Mouse (Mus musculus) heart, adult 11 months (tissue): ENCODE measurements at regions not wholly inside any gene's neighbourhood (a gene's known extent, or its start where the extent isn't known, plus 50 kb on each side); places are given as distances from the start of the nearest gene placed in this dataset.

Experiments used
- DNase-seq: peaks from one replicate; pipeline ENCODE4 v3.0.0; 2022

DNA sequence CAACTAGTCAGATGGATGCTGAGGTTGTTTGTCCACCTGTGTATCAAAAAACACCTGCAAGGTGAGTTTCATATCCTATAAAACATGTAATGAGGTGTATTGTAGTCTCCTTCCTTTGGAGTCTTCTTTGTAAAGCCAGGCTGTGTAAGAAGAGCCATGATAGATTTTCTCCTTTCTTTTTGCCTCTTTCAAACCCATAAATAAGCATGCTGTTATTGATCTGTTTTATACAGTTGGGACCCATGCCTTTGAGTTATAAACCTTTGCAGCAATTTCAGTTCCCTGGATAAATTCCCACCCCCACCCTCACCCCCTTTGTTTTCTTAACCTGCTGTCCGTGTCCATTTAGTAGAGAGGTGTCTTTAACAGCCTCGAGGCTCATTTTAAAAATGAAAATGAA lies 131.0 kb upstream of the Rgs17 start:
- no peak for DNase-seq

DNA sequence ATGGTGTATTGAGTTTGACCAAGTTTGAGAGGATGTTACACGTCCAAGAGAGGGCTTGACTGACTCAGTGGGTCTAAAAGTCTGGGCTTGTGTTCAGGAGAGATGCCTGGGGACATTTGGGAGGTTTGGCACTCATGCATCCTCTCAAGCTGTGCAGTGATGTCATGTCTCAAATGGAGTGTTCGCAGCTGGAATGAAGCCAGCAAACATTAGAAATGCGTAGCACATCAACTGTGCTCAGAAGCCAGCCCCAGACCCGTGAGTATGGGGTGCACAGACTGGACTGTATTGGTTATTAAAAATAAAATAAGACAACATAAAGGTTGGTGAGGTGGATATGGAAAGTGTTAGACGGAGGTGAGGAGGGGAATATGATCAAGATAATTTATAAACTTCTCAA lies 121.2 kb upstream of the Rgs17 start:
- no peak for DNase-seq

DNA sequence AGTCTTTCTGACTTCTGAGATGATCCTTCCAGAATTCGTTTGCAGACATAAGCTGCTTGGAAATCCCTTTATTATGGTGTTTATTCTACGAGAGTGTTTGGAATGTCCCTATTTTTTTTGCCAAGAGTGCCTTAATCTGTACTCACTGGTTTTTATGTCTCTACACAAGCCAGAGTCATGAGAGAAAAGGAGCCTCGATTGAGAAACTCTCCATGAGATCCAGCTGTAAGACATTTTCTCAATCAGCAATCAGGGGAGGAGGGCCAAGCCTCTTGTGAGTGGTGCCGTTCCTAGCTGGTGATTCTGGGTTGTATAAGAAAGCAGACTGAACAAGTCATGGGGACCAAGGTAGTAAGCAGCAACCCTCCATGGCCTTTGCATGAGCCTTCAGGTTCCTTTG lies 117.6 kb upstream of the Rgs17 start:
- peak; percentile 94 for DNase-seq

DNA sequence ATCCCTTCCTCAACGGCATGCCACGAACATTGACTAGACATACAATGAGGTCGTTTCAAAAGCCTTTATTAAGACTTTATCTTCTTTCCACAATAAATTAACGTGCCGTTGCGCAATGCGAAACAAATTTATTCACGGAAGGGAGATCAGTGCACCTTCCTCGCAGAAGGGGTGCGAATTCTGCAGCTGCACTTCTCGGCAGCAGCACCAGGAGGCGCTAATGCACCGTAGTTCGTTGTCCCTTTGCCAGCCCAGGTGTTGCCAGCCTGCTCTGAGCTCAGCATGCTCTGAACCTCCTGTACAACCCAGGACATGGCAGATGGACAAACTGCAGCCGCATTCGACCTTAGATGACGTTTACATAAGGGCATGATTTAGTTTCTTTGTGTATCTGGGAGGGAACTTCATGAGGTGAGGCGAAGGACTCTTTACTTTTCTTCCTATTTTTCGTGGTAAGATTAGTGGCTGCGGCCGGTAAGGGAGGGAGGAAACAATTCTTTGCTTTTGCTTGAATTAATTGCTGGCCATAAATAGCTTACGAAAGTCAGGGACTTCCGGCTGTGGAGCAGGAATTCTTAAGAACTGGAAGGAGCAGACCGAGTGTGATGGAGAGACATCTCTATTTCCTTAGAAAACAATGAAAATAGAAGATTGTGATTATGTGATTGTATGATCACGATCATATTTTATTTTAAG lies 113.7 kb upstream of the Rgs17 start:
- peak; percentile 79 for DNase-seq

DNA sequence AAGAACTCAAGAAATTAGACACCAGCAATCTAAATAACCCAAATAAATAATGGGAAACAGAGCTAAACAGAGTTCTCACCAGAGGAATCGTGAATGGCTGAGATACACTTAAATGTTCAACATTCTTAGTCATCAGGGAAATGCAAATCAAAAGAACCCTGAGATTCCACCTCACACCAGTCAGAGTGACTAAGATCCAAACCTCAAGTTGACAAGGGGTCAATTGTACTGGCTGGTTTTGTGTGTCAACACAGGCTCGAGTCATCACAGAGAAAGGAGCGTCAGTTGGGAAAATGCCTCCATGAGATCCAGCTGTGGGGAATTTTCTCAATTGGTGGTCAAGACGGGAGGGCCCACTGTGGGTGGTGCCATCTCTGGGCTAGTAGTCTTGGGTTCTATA lies 110.3 kb upstream of the Rgs17 start:
- no peak for DNase-seq

DNA sequence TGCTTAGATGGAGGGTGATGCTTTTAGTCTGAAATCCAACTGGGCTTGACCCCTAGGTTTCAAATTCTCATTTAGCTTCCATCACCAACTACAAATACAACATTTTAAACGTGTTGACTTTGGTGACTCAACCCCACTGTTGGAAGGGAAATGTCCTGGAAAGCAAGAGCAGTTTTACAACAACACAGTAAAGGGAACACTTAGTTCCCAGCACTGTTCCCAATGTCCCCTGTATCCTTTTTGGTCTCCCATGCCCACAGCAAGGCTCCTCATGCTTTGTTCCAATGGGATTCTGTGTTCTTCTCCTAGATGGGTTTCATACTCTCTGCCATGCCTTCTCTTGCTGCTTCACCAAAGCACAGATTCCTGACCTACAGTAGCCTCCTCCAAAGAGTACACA lies 105.4 kb upstream of the Rgs17 start:
- DNase-seq: peak; percentile 94

DNA sequence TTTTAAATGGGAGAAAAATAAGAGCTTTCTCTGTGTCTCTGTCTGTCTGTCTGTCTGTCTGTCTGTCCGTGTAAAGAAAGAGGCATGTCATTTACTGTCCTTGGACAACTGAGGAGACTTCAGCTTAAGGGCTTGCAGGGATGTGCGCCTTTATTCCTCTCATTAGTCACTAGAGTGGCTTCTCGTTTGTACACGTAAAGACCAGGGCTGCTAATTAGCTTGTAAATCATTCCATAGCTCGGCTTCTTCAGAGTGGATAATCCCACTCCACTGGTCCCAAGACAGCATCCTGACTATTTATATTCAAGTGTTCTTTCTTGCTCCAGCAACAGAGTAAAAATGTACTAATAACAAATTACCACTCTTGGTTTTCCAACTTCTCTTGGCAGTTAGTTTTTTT lies 104.1 kb upstream of the Rgs17 start:
- no peak for DNase-seq

DNA sequence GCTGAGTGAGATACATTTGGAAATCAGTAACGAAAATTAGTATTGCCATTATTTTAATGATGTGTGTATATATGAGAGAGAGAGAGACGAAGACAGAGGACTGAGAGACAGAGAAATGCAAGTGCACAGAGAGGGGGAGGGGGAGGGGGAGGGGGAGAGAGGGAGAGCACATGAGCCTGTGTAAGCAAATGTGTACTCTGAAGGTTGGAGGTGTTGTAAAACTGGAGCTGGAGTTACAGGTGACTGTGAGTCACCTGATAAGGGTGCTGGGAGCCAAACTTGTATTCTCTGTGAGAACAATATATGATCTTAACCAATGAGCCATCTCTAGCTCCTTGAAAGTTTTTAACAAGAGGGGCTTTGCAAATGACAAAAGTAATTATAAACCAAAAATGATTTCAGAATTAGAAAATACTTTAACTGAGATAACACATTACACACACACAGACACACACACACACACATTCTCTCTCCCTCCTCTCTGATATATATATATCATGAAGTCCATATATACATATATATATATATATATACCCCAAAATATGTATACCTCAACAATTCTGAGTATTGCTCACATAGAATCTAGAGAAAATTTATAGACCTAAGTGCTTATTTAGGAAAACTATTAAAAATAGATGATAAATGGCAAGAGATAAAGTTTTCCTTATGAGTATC lies 100.5 kb upstream of the Rgs17 start:
- no peak for DNase-seq

DNA sequence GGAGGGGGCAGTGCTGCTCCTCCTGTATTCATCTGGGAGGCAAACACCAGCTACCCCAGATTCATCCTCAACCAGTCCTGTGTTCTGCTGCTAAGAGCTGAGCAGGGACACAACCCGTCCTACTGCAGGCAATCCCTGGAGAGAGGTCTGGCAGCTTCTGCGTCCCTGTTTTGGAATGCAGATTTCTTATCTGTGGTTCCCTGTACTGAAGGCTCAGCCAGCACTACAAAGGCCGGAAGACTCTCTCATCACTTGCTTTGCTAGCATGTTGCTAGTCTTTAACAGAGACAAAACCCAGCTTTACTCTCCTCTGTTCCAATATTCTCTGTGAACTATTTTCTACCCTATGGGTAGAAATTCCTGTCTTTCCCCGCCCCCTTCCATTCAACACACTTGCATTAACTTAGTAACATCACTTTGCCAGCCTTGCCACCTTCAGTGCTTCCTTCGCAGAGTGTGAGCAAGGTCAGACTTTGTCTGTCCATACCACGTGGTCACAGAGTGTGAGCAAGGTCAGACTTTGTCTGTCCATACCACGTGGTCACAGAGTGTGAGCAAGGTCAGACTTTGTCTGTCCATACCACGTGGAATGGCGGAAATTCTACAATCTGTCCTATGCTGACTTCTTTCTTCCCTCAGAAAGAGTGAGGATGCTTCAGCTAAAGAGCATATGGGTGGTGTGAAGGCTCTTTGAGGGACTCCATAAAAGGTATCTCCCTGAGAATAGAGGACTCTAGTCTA lies 98.9 kb upstream of the Rgs17 start:
- peak; percentile 98 for DNase-seq

DNA sequence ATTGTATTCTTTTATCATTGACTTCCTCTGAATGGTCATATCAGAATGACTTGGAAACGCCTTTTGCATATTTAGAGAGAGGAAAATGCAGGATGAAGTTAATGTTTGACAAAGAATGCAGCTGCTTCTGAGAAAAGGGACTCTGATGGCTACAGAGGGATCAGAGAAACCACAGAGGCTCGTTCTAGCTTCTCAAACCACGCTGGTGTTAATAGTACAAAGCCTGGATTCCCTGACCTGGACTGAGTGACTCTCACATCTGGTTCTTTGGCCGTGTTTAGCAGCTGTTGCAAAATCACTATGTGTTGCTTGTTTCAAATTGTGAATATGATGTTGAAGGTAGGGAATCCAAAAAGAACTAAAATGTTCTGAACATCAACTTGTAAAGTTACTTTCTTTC lies 91.5 kb upstream of the Rgs17 start:
- DNase-seq: peak; percentile 94

DNA sequence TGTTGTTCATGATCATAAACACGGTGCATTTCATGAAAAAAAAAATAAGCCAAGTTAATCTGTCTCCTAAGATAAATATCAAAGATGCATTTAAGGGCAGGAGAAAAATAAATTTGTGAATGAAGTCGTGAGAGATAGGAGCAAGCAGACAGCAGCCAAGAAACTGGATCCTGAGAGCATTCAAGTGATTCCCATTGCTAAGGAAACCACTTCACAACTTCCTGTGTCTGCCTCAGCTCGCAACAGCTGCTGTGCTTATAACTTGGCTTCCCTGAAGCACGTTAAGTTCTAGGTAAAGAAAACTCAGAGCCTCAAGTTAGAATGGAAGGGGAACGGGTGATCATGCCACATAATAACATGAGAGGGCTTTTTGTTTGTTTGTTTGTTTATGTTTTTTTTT lies 89.3 kb upstream of the Rgs17 start:
- peak; percentile 92 for DNase-seq

DNA sequence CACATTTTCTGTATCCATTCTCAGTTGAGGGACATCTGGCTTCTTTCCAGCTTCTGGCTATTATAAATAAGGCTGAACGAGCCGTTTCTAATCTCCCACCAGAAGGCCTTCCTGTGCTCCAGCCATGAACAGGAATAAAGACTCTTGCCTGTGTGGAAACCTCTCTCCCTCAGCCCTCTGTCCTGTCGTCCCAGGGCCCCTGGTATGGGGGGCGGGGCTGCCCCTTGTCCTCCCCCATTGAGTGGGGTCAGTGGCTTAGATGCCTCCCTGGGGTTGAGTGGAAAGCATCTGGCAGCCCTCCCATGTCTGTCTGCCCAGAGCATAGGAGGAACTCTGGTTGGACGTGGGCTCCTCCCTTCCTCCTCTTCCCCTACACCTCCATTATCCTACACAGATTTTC lies 88.8 kb upstream of the Rgs17 start:
- peak; percentile 88 for DNase-seq

DNA sequence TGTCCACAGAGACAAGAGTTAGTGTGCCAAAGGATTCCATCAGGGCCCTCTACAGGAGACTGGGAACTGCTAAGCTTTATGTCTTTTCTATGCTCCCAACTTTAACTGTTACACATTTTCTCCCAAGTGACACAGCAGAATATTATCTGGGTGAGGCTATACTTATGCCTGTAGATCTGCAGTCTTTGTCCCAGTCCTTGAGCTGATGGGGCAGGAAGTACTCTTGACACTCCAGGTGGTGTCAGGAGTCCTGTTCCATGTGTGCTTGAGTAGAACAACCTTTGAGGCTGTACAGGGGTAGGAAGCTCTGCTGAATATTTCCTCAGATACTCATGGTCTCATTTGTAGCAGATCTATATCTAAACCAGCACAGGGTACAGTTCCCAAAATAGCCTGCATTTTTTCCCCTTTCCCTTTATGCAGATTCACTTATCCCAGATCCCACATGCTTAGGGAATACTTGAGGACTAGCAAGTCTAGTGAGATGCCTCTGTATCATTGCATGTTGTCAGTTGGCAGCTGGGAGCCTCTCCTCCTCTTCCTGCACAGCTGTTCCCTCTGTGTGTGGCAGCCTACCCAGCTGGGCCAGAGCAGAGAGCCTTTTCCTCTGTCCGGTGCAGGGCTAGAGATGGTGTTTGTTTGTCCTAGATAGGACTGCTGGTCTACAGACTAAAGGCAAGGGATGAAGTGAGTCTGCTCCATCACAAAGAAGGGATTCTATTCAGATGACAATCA lies 85.2 kb upstream of the Rgs17 start:
- peak; percentile 95 for DNase-seq

DNA sequence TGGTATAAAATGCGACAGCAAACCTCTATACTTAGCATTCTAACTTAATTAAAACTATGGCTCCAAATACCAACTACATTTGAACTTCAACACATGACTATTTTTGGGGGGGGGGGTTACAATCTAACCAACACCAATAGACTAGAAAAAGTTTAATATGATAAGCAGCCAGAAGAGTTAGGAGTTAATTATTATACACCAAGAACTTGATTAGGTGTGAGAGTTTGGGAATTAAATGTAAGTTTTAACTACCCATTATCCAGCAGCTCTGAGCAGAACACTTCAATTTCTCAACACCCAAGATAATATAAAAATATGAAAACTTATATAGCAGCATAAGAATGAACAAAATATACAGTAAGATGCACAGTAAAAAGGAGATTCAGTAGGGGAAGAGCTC lies 59.2 kb upstream of the Rgs17 start:
- no peak for DNase-seq

DNA sequence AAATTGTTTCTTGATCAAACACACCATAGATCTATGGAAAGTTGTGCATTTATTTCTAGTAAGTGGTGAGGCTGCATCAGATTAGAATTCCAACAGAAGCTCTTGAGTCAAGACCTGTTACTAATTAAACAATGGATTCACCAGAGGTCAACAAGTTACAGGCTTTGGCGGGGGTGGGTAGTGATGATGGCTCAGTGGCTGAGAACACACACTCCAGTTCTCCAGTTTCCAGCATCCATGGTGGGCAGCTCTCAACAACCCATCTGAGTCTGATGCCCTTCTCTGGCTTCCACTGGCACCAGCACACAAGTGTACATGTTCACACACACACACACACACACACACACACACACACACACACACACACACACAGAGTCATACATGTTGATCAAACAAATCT lies 56.3 kb upstream of the Rgs17 start:
- peak; percentile 55 for DNase-seq
